Mouse (Mus musculus) small intestine, adult 2 months (tissue): ENCODE data around the gene Adgrg1.

ENCODE experiments used
- CTCF ChIP-seq: fragments of 200-500 bp; IDR thresholded peaks from 2 replicates; pipeline ENCODE4 v1.5.1; 2012; ENCODE audit warnings: low read depth, mild to moderate bottlenecking, control low read depth, inconsistent platforms, low read length, moderate library complexity, mixed read lengths; ENCODE audit not compliant: insufficient replicate concordance, insufficient read length; ENCODE audit errors: extremely low read depth
- POLR2A ChIP-seq: fragments of 200-500 bp; IDR thresholded peaks from 2 replicates; pipeline ENCODE4 v1.6.1; 2012; ENCODE audit warnings: low read depth, mild to moderate bottlenecking, control low read depth, inconsistent platforms, low read length, moderate library complexity

DNA sequence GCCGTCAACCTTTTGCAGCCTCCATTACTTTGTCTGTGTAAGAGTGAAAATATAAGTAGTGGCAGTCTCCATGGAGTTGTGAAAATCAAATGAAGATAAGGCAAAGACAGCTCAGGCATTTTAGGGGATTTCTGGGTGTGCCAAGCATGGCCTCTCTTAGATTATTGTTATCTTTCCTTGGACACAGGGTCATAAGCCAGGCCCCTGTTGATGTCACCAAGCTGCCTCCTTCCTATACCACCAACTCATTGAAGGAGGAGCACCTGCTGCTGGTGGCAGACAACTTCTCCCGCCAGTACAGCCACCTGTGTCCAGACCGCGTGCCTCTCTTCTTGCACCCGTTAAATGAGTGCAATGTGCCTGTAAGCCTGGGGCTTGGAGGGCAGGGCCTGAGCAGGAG, 81.9 kb downstream of the Adgrg1 start:
- TF ChIP-seq CTCF: no peak
- no peak for TF ChIP-seq POLR2A
